Mouse (Mus musculus) G1E-ER4 (cell line): ENCODE results near the gene Rnf41. TPM values are rescaled to one million over a fixed set of nuclear protein-coding genes. Genes with fewer than 3 reads are reported as not detected.

ENCODE experiments used
- GATA1 ChIP-seq: IDR thresholded peaks from one replicate; pipeline ENCODE4 v1.8.0; 2012; ENCODE audit warnings: low read length, inconsistent platforms
- polyA plus RNA-seq: library from polyadenylated mRNA; stranded (reverse); fragments of >175 nt; gene quantifications from 2 replicates; pipeline ENCODE4 v1.2.3, GENCODE M21; 2012

Rnf41 gene
- polyA plus RNA-seq, 1 experiment = 11.6 TPM

- TF ChIP-seq GATA1 = no peak
Measured at GRCm38 (mm10) chr10:128408591-128409535, 2.6 kb upstream of the Rnf41 start.

DNA sequence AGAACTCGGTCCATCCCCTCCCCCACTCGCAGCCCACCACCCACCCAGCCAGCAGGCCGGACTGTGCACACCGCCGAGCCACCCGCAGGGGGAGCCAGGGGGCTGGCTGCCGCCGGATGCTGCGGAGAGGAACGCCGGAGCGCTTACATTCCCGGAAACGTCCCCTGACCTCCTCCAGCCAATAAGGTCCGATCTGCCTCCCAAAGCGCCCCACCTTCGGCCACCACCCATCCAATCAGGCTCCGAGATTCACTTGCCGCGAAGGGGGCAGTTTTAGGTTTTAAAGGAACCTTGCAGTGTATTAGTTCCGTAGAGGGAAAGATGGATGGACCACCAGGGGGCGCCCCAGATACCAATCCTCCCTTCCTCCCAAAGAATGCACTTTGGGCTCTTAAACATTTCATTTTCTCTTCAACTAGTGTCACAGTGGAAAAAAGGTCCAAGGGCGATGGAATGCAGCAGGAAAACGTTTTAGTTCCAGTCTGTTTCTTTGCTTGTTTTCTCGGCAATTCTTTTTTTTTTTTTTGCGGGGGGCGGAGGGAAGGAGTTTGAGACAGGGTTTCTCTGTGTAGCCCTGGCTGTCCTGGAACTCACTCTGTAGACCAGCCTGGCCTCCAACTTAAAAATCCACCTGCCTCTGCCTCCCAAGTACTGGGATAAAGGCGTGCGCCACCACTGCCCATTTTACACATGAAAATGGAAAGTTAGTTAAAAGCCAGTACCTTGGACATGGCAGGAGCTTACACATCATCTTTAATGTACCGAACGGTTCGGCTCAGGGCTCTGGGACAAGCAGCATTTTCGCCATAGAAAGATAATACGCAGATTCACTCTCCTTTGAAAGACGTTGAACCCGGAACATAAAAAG, 1.5 kb upstream of the Rnf41 start:
- TF ChIP-seq GATA1 = no peak

DNA sequence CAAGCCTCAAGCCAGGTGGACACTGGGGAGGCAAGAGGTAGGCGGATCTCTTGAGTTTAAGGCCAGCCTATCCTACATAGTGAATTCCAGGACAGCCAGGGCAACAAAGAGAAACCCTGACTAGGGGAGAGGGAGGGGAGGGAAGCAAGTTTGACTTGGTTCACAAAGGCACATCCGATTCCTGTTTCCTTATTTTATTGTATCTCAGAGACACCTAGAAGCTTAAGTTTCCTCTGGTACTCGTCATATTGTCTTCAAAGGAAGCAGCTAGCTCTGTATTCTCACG, 954 bp upstream of the Rnf41 start:
- TF ChIP-seq GATA1 = no peak

DNA sequence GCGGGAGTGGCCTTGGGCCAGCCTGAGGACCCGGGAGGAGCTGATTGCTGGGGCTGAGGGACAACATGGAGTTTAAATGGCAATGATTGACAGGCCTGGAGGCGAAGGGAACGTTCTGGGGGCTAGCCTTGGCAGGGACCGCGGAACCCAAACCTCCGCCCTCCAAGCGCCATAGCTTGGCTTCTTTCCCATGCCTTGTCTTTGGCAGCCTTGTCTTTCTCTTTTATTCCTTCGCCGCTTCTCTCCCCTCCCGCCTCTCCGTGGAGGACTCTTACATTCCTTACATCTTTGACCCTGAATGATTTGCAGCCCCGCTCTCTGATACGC, 561 bp downstream of the Rnf41 start:
- TF ChIP-seq GATA1 = no peak

GRCm38 (mm10) chr10:128412558-128412957, 1.1 kb downstream of the Rnf41 start:
- TF ChIP-seq GATA1 = no peak

GRCm38 (mm10) chr10:128413076-128413475, 1.6 kb downstream of the Rnf41 start:
- TF ChIP-seq GATA1 = no peak

GRCm38 (mm10) chr10:128414848-128415247, 3.4 kb downstream of the Rnf41 start:
- no peak for TF ChIP-seq GATA1

GRCm38 (mm10) chr10:128422426-128422825, 11.0 kb downstream of the Rnf41 start:
- no peak for TF ChIP-seq GATA1

GRCm38 (mm10) chr10:128424604-128425003, 13.1 kb downstream of the Rnf41 start:
- TF ChIP-seq GATA1 = no peak

GRCm38 (mm10) chr10:128425260-128425659, 13.8 kb downstream of the Rnf41 start:
- no peak for TF ChIP-seq GATA1

DNA sequence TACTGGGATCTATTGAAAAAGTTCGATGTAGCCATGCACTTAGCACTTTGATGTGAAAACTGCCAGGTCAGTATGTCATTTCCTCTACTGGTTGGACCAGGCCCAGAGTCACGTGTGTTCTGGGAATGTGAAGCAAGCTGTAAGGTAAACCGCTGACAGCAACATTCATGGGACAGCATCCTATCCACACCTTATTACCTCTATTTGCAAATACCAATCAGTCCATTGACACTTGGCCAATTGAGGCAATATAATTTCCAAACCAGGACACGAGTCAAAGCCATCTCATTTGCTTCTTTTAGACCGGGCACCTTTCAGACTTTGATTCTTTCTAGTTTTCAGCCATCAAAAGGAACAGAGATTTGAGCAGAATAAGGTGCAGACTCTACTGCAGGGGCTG, 17.6 kb downstream of the Rnf41 start:
- TF ChIP-seq GATA1 = no peak

GRCm38 (mm10) chr10:128429454-128429853, 18.0 kb downstream of the Rnf41 start:
- TF ChIP-seq GATA1 = no peak

DNA sequence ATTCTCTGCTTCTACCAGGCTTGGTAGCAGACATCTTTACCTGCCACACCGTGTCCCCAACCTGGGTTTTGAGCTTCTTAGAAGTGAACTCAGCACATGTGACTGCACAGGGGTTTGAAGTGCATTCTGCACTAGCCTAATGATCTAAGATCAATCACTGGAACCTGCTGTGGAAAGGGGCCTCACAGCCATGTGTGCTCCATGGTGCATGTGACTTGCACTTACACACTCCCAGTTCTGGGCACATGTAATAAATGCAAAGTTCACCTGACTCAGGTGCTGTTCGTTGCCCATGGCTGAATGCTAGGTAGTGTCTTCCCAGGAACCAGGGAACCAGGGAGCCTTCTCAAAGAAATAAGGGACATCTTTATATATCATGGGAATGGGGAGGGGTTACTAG, 22.0 kb downstream of the Rnf41 start:
- no peak for TF ChIP-seq GATA1

GRCm38 (mm10) chr10:128434681-128435080, 23.2 kb downstream of the Rnf41 start:
- no peak for TF ChIP-seq GATA1

DNA sequence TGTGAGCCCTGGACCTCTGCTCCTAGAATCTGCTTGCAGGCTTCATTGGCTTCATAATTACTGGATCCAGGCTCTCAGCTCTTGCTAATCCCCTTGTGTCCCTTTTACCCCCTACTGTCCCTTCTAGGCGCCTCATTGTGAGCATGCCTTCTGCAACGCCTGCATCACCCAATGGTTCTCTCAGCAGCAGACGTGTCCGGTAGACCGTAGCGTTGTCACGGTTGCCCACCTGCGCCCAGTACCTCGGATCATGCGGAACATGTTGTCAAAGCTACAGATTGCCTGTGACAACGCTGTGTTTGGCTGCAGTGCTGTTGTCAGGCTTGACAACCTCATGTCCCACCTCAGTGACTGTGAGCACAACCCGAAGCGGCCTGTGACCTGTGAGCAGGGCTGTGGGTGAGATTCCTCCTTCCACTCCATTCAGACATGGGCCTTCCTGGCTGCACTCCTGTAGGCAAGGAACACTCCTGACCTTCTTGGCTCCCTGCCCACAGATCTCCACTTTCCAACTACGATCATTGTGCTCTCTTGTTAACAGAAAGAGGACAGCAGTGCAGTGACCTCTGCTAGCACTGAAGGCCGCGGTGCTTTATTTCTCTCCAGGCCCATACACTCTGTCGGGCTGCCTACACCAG, 23.8 kb downstream of the Rnf41 start:
- no peak for TF ChIP-seq GATA1

DNA sequence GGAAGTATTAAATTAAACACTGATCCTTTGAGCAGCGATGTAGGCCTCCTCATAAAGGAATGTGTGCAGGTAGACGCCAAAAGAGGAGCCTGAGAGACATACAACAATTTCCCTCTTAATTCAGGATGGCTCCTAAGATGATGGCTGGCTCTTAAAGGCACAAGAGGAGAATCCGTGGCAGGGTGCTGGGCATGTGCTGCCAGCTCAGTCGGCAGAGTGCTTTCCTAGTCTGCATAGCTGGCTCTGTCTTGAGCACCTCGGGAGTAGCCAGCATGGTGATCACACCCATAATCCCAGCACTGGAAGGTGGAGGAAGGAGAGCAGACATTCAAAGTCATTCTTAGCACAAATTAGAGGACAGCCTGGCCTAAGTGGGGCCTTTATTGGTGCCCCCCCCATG, 24.4 kb downstream of the Rnf41 start:
- TF ChIP-seq GATA1 = no peak
